Mouse (Mus musculus) embryonic facial prominence, embryonic 11.5 days (tissue): ENCODE data around the gene Vgf. TPM values are rescaled to one million over a fixed set of nuclear protein-coding genes. Genes with fewer than 3 reads are reported as not detected.

ENCODE experiments used
- ATAC-seq: fragments of 200-750 bp; cut with Nextera tagmentation; replicated peaks from 2 replicates; pipeline ENCODE4 v1.8.0; 2017; ENCODE audit warnings: low read depth; ENCODE audit not compliant: insufficient number of reproducible peaks, low FRiP score, low TSS enrichment
- DNase-seq: peaks from one replicate; pipeline ENCODE4 v3.0.0-alpha.2; 2015; ENCODE audit warnings: low spot score
- H3K27ac ChIP-seq: fragments of 300-500 bp; sonication (generic); replicated peaks from 2 replicates; pipeline ENCODE4 v1.5.1; 2014; ENCODE audit warnings: mild to moderate bottlenecking, low read depth, low read length, control low read depth
- H3K27me3 ChIP-seq: fragments of 300-500 bp; sonication (generic); 2 replicates; pipeline ENCODE4 v1.6.1; 2014; ENCODE audit warnings: mild to moderate bottlenecking, low read length, moderate library complexity, mixed read lengths; ENCODE audit not compliant: control insufficient read depth, insufficient read depth
- H3K36me3 ChIP-seq: fragments of 300-500 bp; sonication (generic); replicated peaks from 2 replicates; pipeline ENCODE4 v1.6.1; 2014; ENCODE audit warnings: low read depth, mild to moderate bottlenecking, low read length, moderate library complexity, mixed read lengths; ENCODE audit not compliant: control insufficient read depth, insufficient read depth
- H3K4me1 ChIP-seq: fragments of 300-500 bp; sonication (generic); 2 replicates; pipeline ENCODE4 v1.6.1; 2014; ENCODE audit warnings: low read length, mixed read lengths; ENCODE audit not compliant: control insufficient read depth, insufficient read depth
- H3K4me2 ChIP-seq: fragments of 300-500 bp; sonication (generic); 2 replicates; pipeline ENCODE4 v1.6.1; 2014; ENCODE audit warnings: low read depth, mild to moderate bottlenecking, control low read depth, low read length, moderate library complexity
- H3K4me3 ChIP-seq: fragments of 300-500 bp; sonication (generic); 2 replicates; pipeline ENCODE4 v1.5.1; 2014; ENCODE audit warnings: low read depth, low read length, control low read depth
- H3K9ac ChIP-seq: fragments of 300-500 bp; sonication (generic); replicated peaks from 2 replicates; pipeline ENCODE4 v1.6.1; 2014; ENCODE audit warnings: mild to moderate bottlenecking, control low read depth, low read length
- H3K9me3 ChIP-seq: fragments of 300-500 bp; sonication (generic); replicated peaks from 2 replicates; pipeline ENCODE4 v1.6.1; 2016; ENCODE audit warnings: mild to moderate bottlenecking, low read length, inconsistent platforms, mixed read lengths; ENCODE audit not compliant: control insufficient read depth
- WGBS: fragments of 180-500 bp; shearing (Covaris S2); extraction: QIAGEN DNeasy Blood & Tissue Kit; methylation state at CpG from one replicate; pipeline ENCODE4 v1.1.7; 2014; 5-methylcytosine and 5-hydroxymethylcytosine counted together
- polyA plus RNA-seq: library from polyadenylated mRNA; unstranded; fragments of >200 nt; fragmentation: Nextera tagmentation; extraction: Ambion mirVana; gene quantifications from 2 replicates; pipeline ENCODE4 v1.2.1, GENCODE M21; 2014

Gene Vgf
- 0.68 and 0.72 TPM in 2 replicates for polyA plus RNA-seq

GRCm38 (mm10) chr5:137026092-137026491 lies at the start of gene Vgf:
Gene Vgf, plus strand, starts transcription at chr5:137026392.
- H3K36me3 ChIP-seq: no peaks in the 10 kb centered on the region
- H3K27me3 ChIP-seq: peaks cover 54% of the 10 kb centered on the region
- no peaks in the 10 kb centered on the region for H3K9me3 ChIP-seq
- ATAC-seq (no peak), DNase-seq (no peak)
- H3K4me2 ChIP-seq: no peak within 1 kb of the TSS
- WGBS: 22% methylated on average over 4 of the region's 4 CpGs
- H3K4me1 ChIP-seq: peaks cover under 1% of the 10 kb centered on the region; the same call in 1 of the 2 replicates
- no peak within 1 kb of the TSS for H3K4me3 ChIP-seq
- no peak within 1 kb of the TSS for H3K27ac ChIP-seq
- no peak within 1 kb of the TSS for H3K9ac ChIP-seq

- Histone ChIP-seq H3K4me1 (no peaks in the 10 kb centered on the region), H3K9me3 (no peaks in the 10 kb centered on the region), H3K27me3 (no peaks in the 10 kb centered on the region), H3K36me3 (no peaks in the 10 kb centered on the region), H3K9ac (no peak overlapping the region), H3K4me2 (no peak overlapping the region), H3K4me3 (no peak overlapping the region), H3K27ac (no peak overlapping the region)
- ATAC-seq (no peak), DNase-seq (no peak)
- WGBS: 74% methylated on average over 4 of the region's 4 CpGs
Observed at GRCm38 (mm10) chr5:136977769-136978168, 48.4 kb upstream of the Vgf start.

DNA sequence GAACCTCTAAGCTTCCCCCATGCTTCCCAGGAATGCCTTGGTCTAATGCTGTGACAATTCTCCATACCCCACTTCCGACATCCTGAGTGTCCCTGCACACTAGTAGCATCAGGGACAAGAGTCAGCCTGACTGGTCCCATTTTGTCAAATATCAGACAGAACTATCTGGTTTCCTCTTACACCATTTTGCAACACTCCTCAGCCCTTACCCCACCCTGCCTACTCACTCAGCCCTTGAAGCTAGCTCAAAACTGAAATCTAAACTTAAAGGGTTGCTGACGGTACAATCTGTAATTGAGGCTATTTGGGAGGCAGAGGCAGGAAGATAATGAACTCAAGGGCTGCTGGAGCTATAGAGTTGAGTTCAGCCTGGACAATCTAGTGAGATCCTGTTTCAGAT lies 46.4 kb upstream of the Vgf start:
- Histone ChIP-seq H3K4me2 (no peak overlapping the region), H3K36me3 (no peaks in the 10 kb centered on the region), H3K9me3 (no peaks in the 10 kb centered on the region), H3K9ac (no peak overlapping the region), H3K4me1 (no peaks in the 10 kb centered on the region), H3K27ac (no peak overlapping the region), H3K4me3 (no peak overlapping the region), H3K27me3 (no peaks in the 10 kb centered on the region)
- DNase-seq: no peak
- ATAC-seq: no peak
- whole genome bisulfite sequencing: 57% methylated on average over 2 of the region's 2 CpGs

- WGBS: 87% methylated on average over 8 of the region's 8 CpGs
Observed at GRCm38 (mm10) chr5:136980974-136981373, 45.2 kb upstream of the Vgf start.

GRCm38 (mm10) chr5:136982338-136982930 lies 43.8 kb upstream of the Vgf start:
- Histone ChIP-seq H3K4me2 (no peak overlapping the region), H3K27ac (no peak overlapping the region), H3K9ac (no peak overlapping the region), H3K27me3 (no peaks in the 10 kb centered on the region), H3K4me1 (no peaks in the 10 kb centered on the region), H3K36me3 (no peaks in the 10 kb centered on the region), H3K9me3 (no peaks in the 10 kb centered on the region), H3K4me3 (no peak overlapping the region)
- WGBS: 54% methylated on average over 13 of the region's 16 CpGs
- no peak for ATAC-seq
- DNase-seq: peak; percentile 73

More at GRCm38 (mm10) chr5:136980974-136981373, 45.2 kb upstream of the Vgf start:
- no peak overlapping the region for H3K27ac ChIP-seq
- no peaks in the 10 kb centered on the region for H3K9me3 ChIP-seq
- no peak overlapping the region for H3K9ac ChIP-seq
- DNase-seq: no peak
- no peaks in the 10 kb centered on the region for H3K4me1 ChIP-seq
- ATAC-seq: no peak
- no peaks in the 10 kb centered on the region for H3K27me3 ChIP-seq
- no peak overlapping the region for H3K4me2 ChIP-seq
- no peak overlapping the region for H3K4me3 ChIP-seq
- no peaks in the 10 kb centered on the region for H3K36me3 ChIP-seq

DNA sequence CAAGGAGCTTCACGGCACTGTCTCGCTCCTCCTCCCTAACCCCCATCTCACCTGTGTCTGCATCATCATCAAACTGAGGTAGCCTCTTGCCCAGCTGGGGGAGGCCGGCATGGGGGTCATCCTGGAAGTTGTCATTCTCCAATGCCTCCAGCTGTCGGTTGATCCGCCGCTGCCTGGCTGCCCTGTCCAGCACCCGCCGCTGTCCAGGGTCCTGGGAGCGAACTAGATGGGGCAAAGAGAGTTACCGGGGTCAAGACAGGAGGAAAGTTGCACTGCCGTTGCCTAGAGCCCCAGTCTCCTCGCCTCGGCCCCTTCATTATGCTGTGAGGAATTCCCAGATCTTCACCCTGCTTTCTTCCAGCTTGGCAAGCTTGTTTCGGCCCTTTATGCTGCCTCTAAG lies 41.4 kb upstream of the Vgf start:
- Histone ChIP-seq H3K9me3 (no peaks in the 10 kb centered on the region), H3K4me1 (no peaks in the 10 kb centered on the region), H3K27ac (no peak overlapping the region), H3K27me3 (no peaks in the 10 kb centered on the region), H3K36me3 (peaks cover 2% of the 10 kb centered on the region; the same call in 1 of the 2 replicates), H3K4me2 (no peak overlapping the region), H3K9ac (no peak overlapping the region), H3K4me3 (no peak overlapping the region)
- DNase-seq: peak; percentile 23
- WGBS: 46% methylated on average over 14 of the region's 14 CpGs
- ATAC-seq: no peak

DNA sequence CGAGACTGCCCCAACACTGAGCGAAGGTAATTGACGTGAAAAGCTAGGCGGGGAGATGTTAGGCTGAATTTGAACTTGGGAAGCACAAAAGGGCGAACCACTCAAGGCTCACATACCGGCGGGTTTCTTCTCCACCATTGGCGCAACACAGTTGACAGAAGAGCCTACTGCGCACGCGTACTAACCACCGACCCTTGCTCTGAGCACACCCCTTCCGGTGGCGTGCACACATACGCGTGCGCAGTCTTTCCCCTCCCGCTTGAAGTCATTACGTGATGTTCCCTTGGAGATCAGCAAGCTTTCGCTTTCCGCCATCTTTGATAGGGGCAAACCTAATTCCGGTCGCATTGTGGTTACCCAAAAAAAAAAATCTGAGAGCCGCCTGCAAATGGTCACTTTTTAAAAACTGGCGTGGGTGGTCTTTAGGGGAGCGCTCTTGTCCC lies 39.5 kb upstream of the Vgf start, which contains the start of gene Plod3:
Gene Plod3, plus strand, starts transcription at position 325 of the 443 bp plus-strand sequence.
- ATAC-seq (peak; percentile 83), DNase-seq (peak; percentile 100)
- no peaks in the 10 kb centered on the region for H3K4me1 ChIP-seq
- H3K27me3 ChIP-seq: no peaks in the 10 kb centered on the region
- H3K4me2 ChIP-seq: peak within 1 kb of the TSS; percentile 91
- WGBS: 0% methylated on average over 26 of the region's 26 CpGs
- peak within 1 kb of the TSS; percentile 96 for H3K27ac ChIP-seq
- no peaks in the 10 kb centered on the region for H3K9me3 ChIP-seq
- H3K36me3 ChIP-seq: peaks cover 11% of the 10 kb centered on the region
- H3K4me3 ChIP-seq: peak within 1 kb of the TSS; percentile 91
- H3K9ac ChIP-seq: peak within 1 kb of the TSS; percentile 97

DNA sequence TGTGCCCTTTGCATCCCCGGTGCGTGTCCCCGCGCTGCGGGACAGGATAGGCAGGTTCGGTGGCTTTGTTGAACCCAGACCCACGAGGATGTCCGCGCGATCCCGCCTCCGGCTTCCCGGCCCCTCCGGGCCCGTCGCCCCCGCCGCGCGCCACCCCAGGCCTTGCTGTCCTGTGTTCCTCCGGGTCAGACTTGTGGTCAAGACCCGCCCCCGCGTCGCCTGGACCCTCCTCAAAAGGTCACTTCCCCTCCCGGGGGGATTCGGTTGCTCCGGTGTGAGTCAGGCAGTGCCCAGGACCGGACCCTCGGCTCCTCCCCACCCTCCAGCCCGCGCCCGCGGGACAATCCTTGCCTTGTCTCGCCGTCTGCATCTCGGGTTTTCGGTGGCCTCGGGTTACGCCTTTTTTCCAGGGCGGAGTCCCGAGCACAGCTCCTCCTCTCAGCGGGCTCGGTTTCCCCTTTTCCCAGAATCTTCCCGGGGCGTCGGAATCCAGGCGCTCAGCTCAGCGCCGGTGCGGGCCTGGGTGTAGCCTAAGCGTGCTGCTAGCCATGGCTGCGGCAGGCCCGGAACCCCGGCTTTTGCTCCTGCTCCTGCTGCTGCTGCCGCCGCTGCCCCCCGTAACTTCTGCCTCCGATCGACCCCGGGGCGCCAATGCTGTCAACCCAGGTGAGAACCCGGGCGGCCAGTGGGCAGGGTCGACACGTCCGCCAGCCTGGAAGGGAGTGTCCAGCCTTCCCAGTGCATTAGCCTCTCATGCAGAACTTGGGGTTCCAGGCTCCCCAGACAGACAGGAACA lies 38.9 kb upstream of the Vgf start:
- peak overlapping the region; percentile 97 for H3K9ac ChIP-seq
- peak; percentile 77 for DNase-seq
- WGBS: under 1% methylated on average over 67 of the region's 67 CpGs
- H3K4me2 ChIP-seq: peak overlapping the region; percentile 91
- H3K4me1 ChIP-seq: no peaks in the 10 kb centered on the region
- ATAC-seq: peak; percentile 51
- peak overlapping the region; percentile 91 for H3K4me3 ChIP-seq
- H3K36me3 ChIP-seq: peaks cover 13% of the 10 kb centered on the region
- H3K27me3 ChIP-seq: no peaks in the 10 kb centered on the region
- H3K9me3 ChIP-seq: no peaks in the 10 kb centered on the region
- H3K27ac ChIP-seq: peak overlapping the region; percentile 96
